Mouse (Mus musculus): ENCODE data around the gene Ecm2. TPM values are rescaled to one million over a fixed set of nuclear protein-coding genes. Genes with fewer than 3 reads are reported as not detected.

The Ecm2 gene
- total RNA-seq, 2 experiments from 2014 or later = 0.26 TPM; not detected in 1

GRCm38 (mm10) chr13:49505776-49506175 lies 1.2 kb downstream of the Ecm2 start:
- ATAC-seq (replicated peaks; ENCODE audit: poor library complexity, severe bottlenecking) = no peak

GRCm38 (mm10) chr13:49507176-49507575 lies 2.6 kb downstream of the Ecm2 start:
- ATAC-seq (replicated peaks; ENCODE audit: poor library complexity, severe bottlenecking) = no peak

- peak; percentile 84 for ATAC-seq (replicated peaks; ENCODE audit: poor library complexity, severe bottlenecking)
Observed at GRCm38 (mm10) chr13:49518761-49519160, 14.2 kb downstream of the Ecm2 start.

- no peak for ATAC-seq (replicated peaks; ENCODE audit: poor library complexity, severe bottlenecking)
Observed at GRCm38 (mm10) chr13:49526235-49526634, 21.6 kb downstream of the Ecm2 start.

GRCm38 (mm10) chr13:49530636-49531035 lies 26.0 kb downstream of the Ecm2 start:
- no peak for ATAC-seq (replicated peaks; ENCODE audit: poor library complexity, severe bottlenecking)

GRCm38 (mm10) chr13:49536946-49537345 lies 32.3 kb downstream of the Ecm2 start:
- no peak for ATAC-seq (replicated peaks; ENCODE audit: poor library complexity, severe bottlenecking)

- no peak for ATAC-seq (replicated peaks; ENCODE audit: poor library complexity, severe bottlenecking)
Observed at GRCm38 (mm10) chr13:49538693-49539092, 34.1 kb downstream of the Ecm2 start.

- no peak for ATAC-seq (replicated peaks; ENCODE audit: poor library complexity, severe bottlenecking)
Observed at GRCm38 (mm10) chr13:49544279-49544678, 39.7 kb downstream of the Ecm2 start, which contains the start of gene Aspn. TSS of gene Aspn (plus strand) at chr13:49544443.

GRCm38 (mm10) chr13:49545646-49546045 lies 41.0 kb downstream of the Ecm2 start:
- ATAC-seq (replicated peaks; ENCODE audit: poor library complexity, severe bottlenecking) = no peak

GRCm38 (mm10) chr13:49546517-49546916 lies 41.9 kb downstream of the Ecm2 start:
- ATAC-seq (replicated peaks; ENCODE audit: poor library complexity, severe bottlenecking) = no peak

GRCm38 (mm10) chr13:49547563-49548150 lies 43.0 kb downstream of the Ecm2 start:
- ATAC-seq (replicated peaks; ENCODE audit: poor library complexity, severe bottlenecking) = no peak

- no peak for ATAC-seq (replicated peaks; ENCODE audit: poor library complexity, severe bottlenecking)
Observed at GRCm38 (mm10) chr13:49549616-49550015, 45.0 kb downstream of the Ecm2 start.

GRCm38 (mm10) chr13:49554519-49554918 lies 49.9 kb downstream of the Ecm2 start:
- ATAC-seq (replicated peaks; ENCODE audit: poor library complexity, severe bottlenecking) = no peak

GRCm38 (mm10) chr13:49556203-49556602 lies 51.6 kb downstream of the Ecm2 start:
- no peak for ATAC-seq (replicated peaks; ENCODE audit: poor library complexity, severe bottlenecking)

- no peak for ATAC-seq (replicated peaks; ENCODE audit: poor library complexity, severe bottlenecking)
Observed at GRCm38 (mm10) chr13:49556924-49557323, 52.3 kb downstream of the Ecm2 start.

GRCm38 (mm10) chr13:49559185-49559584 lies 54.6 kb downstream of the Ecm2 start:
- ATAC-seq (replicated peaks; ENCODE audit: poor library complexity, severe bottlenecking) = no peak

GRCm38 (mm10) chr13:49560886-49561285 lies 56.3 kb downstream of the Ecm2 start:
- ATAC-seq (replicated peaks; ENCODE audit: poor library complexity, severe bottlenecking) = no peak

- ATAC-seq (replicated peaks; ENCODE audit: poor library complexity, severe bottlenecking) = no peak
Observed at GRCm38 (mm10) chr13:49564347-49564746, 59.7 kb downstream of the Ecm2 start.

- ATAC-seq (replicated peaks; ENCODE audit: poor library complexity, severe bottlenecking) = no peak
Observed at GRCm38 (mm10) chr13:49570371-49570770, 65.8 kb downstream of the Ecm2 start.

GRCm38 (mm10) chr13:49571418-49571817 lies 66.8 kb downstream of the Ecm2 start:
- ATAC-seq (replicated peaks; ENCODE audit: poor library complexity, severe bottlenecking) = no peak

GRCm38 (mm10) chr13:49581541-49582530 lies 77.2 kb downstream of the Ecm2 start, which contains the start of gene Omd:
TSS of gene Omd (plus strand) at chr13:49582462.
- ATAC-seq (replicated peaks; ENCODE audit: poor library complexity, severe bottlenecking) = no peak
